Mouse (Mus musculus) small intestine, adult 2 months (tissue): ENCODE measurements at regions not wholly inside any gene's neighbourhood (a gene's known extent, or its start where the extent isn't known, plus 50 kb on each side); places are given as distances from the start of the nearest gene placed in this dataset.

Experiments
- CTCF ChIP-seq: fragments of 200-500 bp; IDR thresholded peaks from 2 replicates; pipeline ENCODE4 v1.5.1; 2012; ENCODE audit warnings: low read depth, mild to moderate bottlenecking, control low read depth, inconsistent platforms, low read length, moderate library complexity, mixed read lengths; ENCODE audit not compliant: insufficient replicate concordance, insufficient read length; ENCODE audit errors: extremely low read depth
- POLR2A ChIP-seq: fragments of 200-500 bp; IDR thresholded peaks from 2 replicates; pipeline ENCODE4 v1.6.1; 2012; ENCODE audit warnings: low read depth, mild to moderate bottlenecking, control low read depth, inconsistent platforms, low read length, moderate library complexity

GRCm38 (mm10) chr1:189476796-189477195 lies 74.7 kb upstream of the Kcnk2 start:
- no peak for TF ChIP-seq POLR2A
- TF ChIP-seq CTCF, result no peak
